Mouse (Mus musculus) kidney, postnatal 36 days (tissue): ENCODE data around the gene Cldn24.

Experiments
- DNase-seq, 2 experiments: peaks; one replicate each; pipeline ENCODE4 v3.0.0; 2021 to 2022; ENCODE audit warnings: mixed read lengths in 2 of 2

The Cldn24 gene

GRCm38 (mm10) chr8:47832616-47833015 is 10.7 kb downstream of the Cldn24 start:
- DNase-seq, result no peak

DNA sequence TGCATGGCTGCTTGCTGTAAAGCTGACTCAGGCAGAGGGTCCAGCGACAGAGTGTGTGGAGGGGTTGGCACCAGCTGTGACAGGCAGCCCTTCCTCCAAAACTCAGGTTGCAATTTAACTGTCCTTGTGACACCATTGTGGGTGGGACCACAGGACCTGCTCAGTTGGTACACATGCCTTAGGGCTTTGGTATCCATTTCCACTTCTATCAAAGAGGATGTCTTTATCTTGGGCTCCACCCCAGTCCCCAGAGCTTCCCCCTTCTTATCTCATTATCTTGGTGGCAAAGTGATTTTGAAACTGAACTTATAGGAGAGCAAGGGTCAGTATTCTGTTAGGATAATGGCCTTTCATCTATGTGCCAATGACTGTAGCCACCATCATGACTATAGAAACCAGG is 12.0 kb downstream of the Cldn24 start:
- no peak for DNase-seq

GRCm38 (mm10) chr8:47843063-47843462 is 21.1 kb downstream of the Cldn24 start:
- no peak for DNase-seq

DNA sequence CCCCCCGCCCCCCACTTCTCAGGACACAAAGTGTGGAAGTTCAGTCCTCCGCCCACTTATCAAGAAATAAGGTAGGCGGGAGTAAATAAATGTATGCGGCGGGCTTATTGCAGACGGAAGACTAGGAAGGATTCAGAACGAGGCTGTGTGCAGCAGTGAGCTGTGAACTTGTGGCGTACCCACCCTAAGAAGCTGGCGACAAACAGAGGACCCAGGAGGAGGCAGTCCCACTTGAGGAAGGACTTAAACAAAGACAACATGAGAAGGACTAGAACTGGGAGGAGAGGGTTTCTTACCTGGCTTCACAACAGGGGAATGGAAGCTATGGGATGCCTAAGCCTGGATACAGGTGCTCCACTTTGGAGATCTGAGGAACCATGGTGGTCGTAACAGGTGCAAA is 21.7 kb downstream of the Cldn24 start:
- no peak for DNase-seq

- peak in 1 of 2 experiments; percentile 37 for DNase-seq
Measured at GRCm38 (mm10) chr8:47845956-47846355, 24.0 kb downstream of the Cldn24 start.

GRCm38 (mm10) chr8:47847161-47847560 is 25.2 kb downstream of the Cldn24 start:
- DNase-seq, result no peak

GRCm38 (mm10) chr8:47847931-47848330 is 26.0 kb downstream of the Cldn24 start:
- no peak for DNase-seq

GRCm38 (mm10) chr8:47849842-47850241 is 27.9 kb downstream of the Cldn24 start:
- DNase-seq, result peak in 1 of 2 experiments; percentile 53

DNA sequence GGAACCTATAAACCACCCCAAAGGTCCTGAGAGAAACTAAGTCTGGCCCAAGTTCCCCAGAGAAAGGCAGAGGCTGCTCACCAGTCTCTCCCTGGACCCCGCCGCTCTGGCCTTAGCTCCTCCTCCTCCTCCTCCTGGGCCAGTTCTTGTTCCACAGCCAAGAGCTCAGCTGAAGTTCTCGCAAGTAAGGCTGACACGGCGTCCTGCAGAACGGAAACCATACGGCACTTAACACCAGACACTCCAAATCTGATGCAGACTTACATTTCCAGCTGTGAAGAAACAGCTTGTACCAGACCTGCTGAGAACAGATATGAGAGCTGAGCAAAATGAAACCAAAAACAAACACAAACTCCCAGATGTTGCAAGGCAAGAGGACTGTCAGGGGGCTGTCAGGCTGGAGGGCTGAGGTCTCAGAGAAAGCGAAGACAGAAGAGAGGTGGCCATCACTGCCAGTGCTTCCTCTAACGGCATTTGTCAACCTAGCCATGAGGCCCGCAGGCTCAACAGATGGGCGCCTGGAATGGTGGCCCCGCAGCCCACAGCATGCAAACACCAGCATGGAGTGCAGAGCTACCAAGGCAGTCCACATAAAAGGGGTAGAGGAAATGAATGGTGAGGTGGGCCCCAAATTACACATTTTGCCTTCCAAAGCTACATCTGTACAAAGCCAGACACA is 30.0 kb downstream of the Cldn24 start:
- DNase-seq, result peak; percentile 25 to 37

- DNase-seq, result no peak
Measured at GRCm38 (mm10) chr8:47852737-47853136, 30.8 kb downstream of the Cldn24 start.

DNA sequence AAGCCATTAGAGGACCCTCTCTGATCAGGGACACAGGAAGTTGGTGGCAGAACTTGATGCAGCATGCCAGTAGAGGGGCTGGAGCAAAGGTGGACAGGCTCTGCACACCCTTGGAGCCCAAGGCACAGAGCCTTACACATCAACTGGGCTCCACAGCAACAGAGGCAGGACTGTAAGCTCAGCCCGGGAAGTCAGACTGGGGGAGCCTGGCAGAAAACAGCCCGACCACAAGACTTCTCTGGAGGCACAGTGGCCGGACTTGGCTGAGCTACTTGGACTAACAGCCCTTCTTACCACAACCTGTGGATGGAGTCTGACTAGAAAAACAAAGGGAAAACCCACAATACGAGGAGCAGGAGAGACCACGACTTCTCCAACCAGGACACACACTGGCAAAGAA is 31.4 kb downstream of the Cldn24 start:
- DNase-seq, result no peak

- no peak for DNase-seq
Measured at GRCm38 (mm10) chr8:47859259-47859658, 37.3 kb downstream of the Cldn24 start.

DNA sequence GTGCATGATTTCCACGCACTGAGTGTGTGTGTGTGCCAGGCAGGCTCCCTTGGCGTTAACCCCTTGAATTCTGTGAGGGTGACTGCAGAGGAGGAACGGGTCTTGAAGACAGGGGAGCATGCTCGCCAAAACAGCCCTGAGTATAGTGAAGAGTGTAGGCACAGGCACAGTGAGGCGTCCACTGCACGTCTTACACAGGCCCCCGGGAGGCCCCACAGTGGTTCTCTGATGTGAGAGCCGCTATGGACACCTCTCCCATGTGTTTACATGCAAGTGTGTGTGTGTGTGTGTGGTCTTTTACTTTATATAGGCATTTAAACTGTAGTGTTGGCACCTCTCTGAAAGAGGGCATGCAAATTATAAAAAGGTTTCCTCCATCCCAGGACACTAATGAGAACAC is 44.6 kb downstream of the Cldn24 start:
- DNase-seq, result no peak

- DNase-seq, result peak; percentile 80 to 94
Measured at GRCm38 (mm10) chr8:47867067-47867466, 45.1 kb downstream of the Cldn24 start.
